Mouse (Mus musculus) urinary bladder, postnatal 36 days (tissue): ENCODE measurements at regions not wholly inside any gene's neighbourhood (a gene's known extent, or its start where the extent isn't known, plus 50 kb on each side); places are given as distances from the start of the nearest gene placed in this dataset.

Experiments used
- DNase-seq, 2 experiments: peaks; one replicate each; pipeline ENCODE4 v3.0.0; 2022; ENCODE audit warnings: low spot score in 2 of 2, mixed read lengths in 1 of 2

- DNase-seq, result peak; percentile 47 to 61
These were observed 84.8 kb upstream of the Calm2 start for GRCm38 (mm10) chr17:87531411-87532157.

- DNase-seq, result peak in 1 of 2 experiments; percentile 10
These were observed 85.4 kb upstream of the Calm2 start for GRCm38 (mm10) chr17:87532158-87532545.

GRCm38 (mm10) chr17:87532762-87533161 lies 86.0 kb upstream of the Calm2 start:
- no peak for DNase-seq

GRCm38 (mm10) chr17:87549568-87549967 lies 86.2 kb upstream of the Epcam start:
- DNase-seq, result no peak

GRCm38 (mm10) chr17:87550518-87551164 lies 85.1 kb upstream of the Epcam start:
- DNase-seq, result no peak

- DNase-seq, result no peak
These were observed 81.2 kb upstream of the Epcam start for GRCm38 (mm10) chr17:87554561-87554960.

GRCm38 (mm10) chr17:87558419-87558818 lies 77.4 kb upstream of the Epcam start:
- no peak for DNase-seq

GRCm38 (mm10) chr17:87559641-87560040 lies 76.1 kb upstream of the Epcam start:
- DNase-seq, result no peak

- no peak for DNase-seq
These were observed 74.9 kb upstream of the Epcam start for GRCm38 (mm10) chr17:87560923-87561322.

- no peak for DNase-seq
These were observed 72.4 kb upstream of the Epcam start for GRCm38 (mm10) chr17:87563375-87563774.

- DNase-seq, result no peak
These were observed 70.1 kb upstream of the Epcam start for GRCm38 (mm10) chr17:87565631-87566030.

GRCm38 (mm10) chr17:87566296-87566695 lies 69.5 kb upstream of the Epcam start:
- no peak for DNase-seq

GRCm38 (mm10) chr17:87566996-87567395 lies 68.8 kb upstream of the Epcam start:
- no peak for DNase-seq

GRCm38 (mm10) chr17:87567475-87567874 lies 68.3 kb upstream of the Epcam start:
- DNase-seq, result no peak

GRCm38 (mm10) chr17:87569981-87570380 lies 65.8 kb upstream of the Epcam start:
- DNase-seq, result no peak

- no peak for DNase-seq
These were observed 65.0 kb upstream of the Epcam start for GRCm38 (mm10) chr17:87570676-87571344.

- DNase-seq, result peak; percentile 93 to 95
These were observed 64.3 kb upstream of the Epcam start for GRCm38 (mm10) chr17:87571345-87571932.

GRCm38 (mm10) chr17:87583575-87583974 lies 52.2 kb upstream of the Epcam start:
- no peak for DNase-seq

- DNase-seq, result no peak
These were observed 50.4 kb upstream of the Epcam start for GRCm38 (mm10) chr17:87585355-87585754.
